Mouse (Mus musculus) limb, embryonic 13.5 days (tissue): ENCODE data around the gene Fitm1. TPM values are rescaled to one million over a fixed set of nuclear protein-coding genes. Genes with fewer than 3 reads are reported as not detected.

Experiments used
- ATAC-seq: fragments of 200-750 bp; cut with Nextera tagmentation; 2 replicates; pipeline ENCODE4 v1.8.0; 2017; ENCODE audit warnings: low read depth, moderate number of reproducible peaks, moderate TSS enrichment; ENCODE audit not compliant: low FRiP score
- H3K27ac ChIP-seq: fragments of 300-500 bp; sonication (generic); 2 replicates; pipeline ENCODE4 v1.5.1; 2015; ENCODE audit warnings: inconsistent platforms, mild to moderate bottlenecking, moderate library complexity
- H3K27me3 ChIP-seq: fragments of 300-500 bp; sonication (generic); 2 replicates; pipeline ENCODE4 v1.6.1; 2015; ENCODE audit warnings: mild to moderate bottlenecking, inconsistent platforms
- H3K36me3 ChIP-seq: fragments of 300-500 bp; sonication (generic); 2 replicates; pipeline ENCODE4 v1.6.1; 2015; ENCODE audit warnings: inconsistent platforms, mild to moderate bottlenecking, moderate library complexity
- H3K4me1 ChIP-seq: fragments of 300-500 bp; sonication (generic); 2 replicates; pipeline ENCODE4 v1.6.1; 2015; ENCODE audit warnings: inconsistent platforms
- H3K4me2 ChIP-seq: fragments of 300-500 bp; sonication (generic); replicated peaks from 2 replicates; pipeline ENCODE4 v1.6.1; 2015; ENCODE audit warnings: inconsistent platforms, mild to moderate bottlenecking, moderate library complexity
- H3K4me3 ChIP-seq: fragments of 300-500 bp; sonication (generic); 2 replicates; pipeline ENCODE4 v1.5.1; 2015; ENCODE audit warnings: moderate library complexity, mild to moderate bottlenecking, inconsistent platforms
- H3K9ac ChIP-seq: fragments of 300-500 bp; sonication (generic); 2 replicates; pipeline ENCODE4 v1.6.1; 2015; ENCODE audit warnings: mild to moderate bottlenecking, inconsistent platforms
- H3K9me3 ChIP-seq: fragments of 300-500 bp; sonication (generic); 2 replicates; pipeline ENCODE4 v1.6.1; 2016; ENCODE audit warnings: inconsistent platforms
- WGBS: fragments of 180-500 bp; shearing (Covaris S2); methylation state at CpG from one replicate; pipeline ENCODE4 v1.1.7; 2015; 5-methylcytosine and 5-hydroxymethylcytosine counted together
- polyA plus RNA-seq: library from polyadenylated mRNA; unstranded; fragments of >200 nt; fragmentation: Nextera tagmentation; extraction: Ambion mirVana; gene quantifications from 2 replicates; pipeline ENCODE4 v1.2.1, GENCODE M21; 2015

The Fitm1 gene
- polyA plus RNA-seq, 1 experiment from 2014 or later: 22.5 TPM

DNA sequence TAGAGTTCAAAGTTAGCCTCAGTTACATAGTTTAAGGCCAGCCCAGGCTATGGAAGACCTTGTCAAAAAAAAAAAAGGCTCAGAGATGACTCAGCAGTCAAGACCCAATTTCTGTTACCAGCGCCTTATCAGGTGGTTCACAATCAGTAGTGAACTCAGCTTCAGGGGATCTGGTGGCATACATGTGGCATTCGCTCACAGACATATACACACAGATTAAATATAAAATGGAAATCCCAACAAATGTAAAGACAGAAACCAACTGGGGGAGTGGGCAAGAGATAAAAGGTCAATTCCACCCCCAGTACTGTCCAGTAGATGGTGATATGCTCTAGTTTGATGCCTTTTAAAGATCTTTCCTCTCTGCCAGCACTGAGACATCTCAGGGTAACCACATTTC, 10.7 kb downstream of the Fitm1 start:
- Histone ChIP-seq H3K27me3 (peaks cover 13% of the 10 kb centered on the region), H3K9me3 (no peaks in the 10 kb centered on the region), H3K9ac (no peak overlapping the region), H3K4me2 (no peak overlapping the region), H3K4me3 (no peak overlapping the region), H3K36me3 (peaks cover 34% of the 10 kb centered on the region), H3K4me1 (peaks cover 24% of the 10 kb centered on the region), H3K27ac (no peak overlapping the region)
- WGBS: 91% methylated on average over 2 of the region's 2 CpGs
- no peak for ATAC-seq

- no peak for ATAC-seq
- no peak overlapping the region for H3K9ac ChIP-seq
- 90% methylated on average over 5 of the region's 5 CpGs for WGBS
Measured at GRCm38 (mm10) chr14:55589271-55589670, 13.9 kb downstream of the Fitm1 start.

GRCm38 (mm10) chr14:55589771-55590448, 14.5 kb downstream of the Fitm1 start:
- H3K4me2 ChIP-seq: peak overlapping the region; percentile 99
- H3K4me1 ChIP-seq: peaks cover 36% of the 10 kb centered on the region
- H3K27ac ChIP-seq: no peak overlapping the region
- WGBS: 85% methylated on average over 11 of the region's 11 CpGs
- H3K36me3 ChIP-seq: peaks cover 35% of the 10 kb centered on the region
- H3K9ac ChIP-seq: peak overlapping the region; percentile 72
- peak overlapping the region; percentile 97 for H3K4me3 ChIP-seq
- no peak for ATAC-seq
- no peaks in the 10 kb centered on the region for H3K9me3 ChIP-seq
- H3K27me3 ChIP-seq: peaks cover 4% of the 10 kb centered on the region

More at GRCm38 (mm10) chr14:55589271-55589670, 13.9 kb downstream of the Fitm1 start:
- H3K36me3 ChIP-seq: peaks cover 29% of the 10 kb centered on the region
- no peak overlapping the region for H3K27ac ChIP-seq
- no peaks in the 10 kb centered on the region for H3K9me3 ChIP-seq
- H3K4me1 ChIP-seq: peaks cover 43% of the 10 kb centered on the region
- H3K27me3 ChIP-seq: peaks cover 10% of the 10 kb centered on the region
- H3K4me3 ChIP-seq: no peak overlapping the region
- no peak overlapping the region; the same call in 1 of the 2 replicates for H3K4me2 ChIP-seq

DNA sequence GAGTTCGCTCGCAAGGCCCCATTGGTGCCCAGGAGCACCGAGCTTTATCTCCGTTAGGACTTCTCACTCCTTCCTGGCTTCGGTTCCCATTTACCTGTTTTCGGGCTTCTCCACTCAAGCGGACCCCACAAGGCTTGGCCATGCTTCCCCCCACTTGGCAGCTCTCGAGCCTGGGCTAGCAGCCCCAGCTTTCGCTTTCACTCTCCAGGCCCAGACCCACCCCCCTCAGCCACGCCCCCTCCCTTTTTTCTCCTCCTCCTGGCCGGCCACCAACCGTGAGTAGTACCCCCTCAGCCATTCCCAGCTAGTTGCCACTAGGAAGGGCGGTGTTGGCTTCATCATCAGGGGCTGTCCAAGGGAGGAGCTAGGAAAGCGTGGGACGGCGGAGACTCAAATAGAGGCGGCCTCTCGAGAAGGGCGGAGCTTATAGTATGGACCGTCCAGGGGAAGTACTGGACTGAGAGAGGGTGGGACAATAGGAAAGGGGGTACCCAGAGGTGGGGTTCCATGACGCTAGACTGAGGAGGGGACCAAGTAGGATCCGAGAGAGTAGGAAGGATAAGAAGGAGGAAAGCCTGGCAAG, 15.4 kb downstream of the Fitm1 start, which contains the start of gene Psme2:
Gene Psme2, minus strand, starts transcription at position 366 of the 583 bp plus-strand sequence.
- peak within 1 kb of the TSS; percentile 97 for H3K4me3 ChIP-seq
- H3K36me3 ChIP-seq: peaks cover 44% of the 10 kb centered on the region
- peak; percentile 97 for ATAC-seq
- under 1% methylated on average over 22 of the region's 22 CpGs for WGBS
- peak within 1 kb of the TSS; percentile 97 for H3K27ac ChIP-seq
- peaks cover 29% of the 10 kb centered on the region for H3K4me1 ChIP-seq
- no peaks in the 10 kb centered on the region for H3K27me3 ChIP-seq
- H3K4me2 ChIP-seq: peak within 1 kb of the TSS; percentile 99
- H3K9me3 ChIP-seq: no peaks in the 10 kb centered on the region
- peak within 1 kb of the TSS; percentile 89 for H3K9ac ChIP-seq

DNA sequence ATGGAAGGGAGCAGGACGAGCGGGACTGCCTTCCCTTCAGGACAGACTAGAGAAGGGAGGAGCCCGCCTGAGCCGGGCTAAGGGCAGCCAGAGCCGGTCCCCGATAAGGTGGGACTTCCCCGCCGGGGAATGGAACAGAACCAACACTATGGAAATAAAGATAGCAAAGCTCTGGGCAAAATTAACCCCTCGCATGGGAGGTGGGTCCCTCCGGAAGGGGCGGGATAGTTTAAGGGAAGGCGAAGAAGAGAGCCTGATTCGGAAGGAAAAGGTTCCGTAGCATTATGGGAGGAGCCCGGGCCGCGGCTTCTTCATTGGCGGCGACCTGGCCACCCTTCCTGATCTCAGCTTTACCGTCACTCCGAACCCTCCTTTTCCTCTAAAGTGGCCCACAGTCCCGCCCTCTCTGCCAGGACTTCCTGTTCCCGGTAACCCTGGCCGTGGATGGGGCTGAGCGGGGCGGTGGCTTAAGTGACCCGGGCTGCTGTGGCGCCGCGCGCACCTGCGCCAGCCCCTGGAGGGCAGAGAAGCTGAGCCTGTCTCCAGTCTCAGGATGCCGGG, 16.0 kb downstream of the Fitm1 start, which contains the start of gene Rnf31:
Gene Rnf31, plus strand, starts transcription at position 378 of the 561 bp plus-strand sequence.
- ATAC-seq: peak; percentile 89
- under 1% methylated on average over 33 of the region's 33 CpGs for WGBS
- Histone ChIP-seq H3K9me3 (no peaks in the 10 kb centered on the region), H3K27me3 (no peaks in the 10 kb centered on the region), H3K4me2 (peak within 1 kb of the TSS; percentile 99), H3K4me3 (peak within 1 kb of the TSS; percentile 97), H3K9ac (peak within 1 kb of the TSS; percentile 89), H3K4me1 (peaks cover 29% of the 10 kb centered on the region), H3K27ac (peak within 1 kb of the TSS; percentile 97), H3K36me3 (peaks cover 50% of the 10 kb centered on the region)

DNA sequence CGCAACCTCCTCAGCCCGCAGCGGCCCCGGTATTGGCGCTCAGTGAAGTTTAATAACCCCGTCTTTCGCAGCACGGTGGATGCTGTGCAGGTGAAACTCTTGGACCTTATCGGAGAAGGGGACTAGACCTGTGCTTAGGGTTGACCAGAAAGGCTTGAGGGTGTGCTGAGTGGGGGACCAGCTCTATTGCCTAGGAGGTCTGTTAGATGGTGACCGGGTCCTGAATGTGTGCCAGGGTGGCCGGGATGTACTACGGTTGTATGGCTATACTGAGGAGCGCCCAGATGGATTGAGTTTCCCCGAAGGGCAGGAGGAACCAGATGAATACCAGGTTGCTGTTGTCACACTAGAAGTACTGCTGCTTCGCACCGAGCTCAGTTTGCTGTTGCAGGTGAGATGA, 16.8 kb downstream of the Fitm1 start:
- no peak for ATAC-seq
- H3K27ac ChIP-seq: peak overlapping the region; percentile 48; the same call in 1 of the 2 replicates

GRCm38 (mm10) chr14:55596036-55596690, 20.7 kb downstream of the Fitm1 start:
- no peak for ATAC-seq
- peaks cover 68% of the 10 kb centered on the region for H3K36me3 ChIP-seq
- H3K27ac ChIP-seq: no peak overlapping the region

More for the DNA sequence above, 16.8 kb downstream of the Fitm1 start:
- H3K27me3 ChIP-seq: no peaks in the 10 kb centered on the region
- peak overlapping the region; percentile 89 for H3K9ac ChIP-seq
- H3K4me2 ChIP-seq: peak overlapping the region; percentile 99
- peaks cover 29% of the 10 kb centered on the region for H3K4me1 ChIP-seq
- peaks cover 55% of the 10 kb centered on the region for H3K36me3 ChIP-seq
- no peaks in the 10 kb centered on the region for H3K9me3 ChIP-seq
- 3% methylated on average over 16 of the region's 16 CpGs for WGBS
- peak overlapping the region; percentile 97 for H3K4me3 ChIP-seq

GRCm38 (mm10) chr14:55598521-55599390, 23.3 kb downstream of the Fitm1 start:
- Histone ChIP-seq H3K27ac (no peak overlapping the region), H3K27me3 (no peaks in the 10 kb centered on the region), H3K4me1 (peaks cover 8% of the 10 kb centered on the region), H3K4me3 (no peak overlapping the region), H3K9ac (no peak overlapping the region), H3K36me3 (peaks cover 90% of the 10 kb centered on the region), H3K4me2 (no peak overlapping the region), H3K9me3 (no peaks in the 10 kb centered on the region)
- no peak for ATAC-seq
- WGBS: 93% methylated on average over 21 of the region's 21 CpGs

More at GRCm38 (mm10) chr14:55596036-55596690, 20.7 kb downstream of the Fitm1 start:
- Histone ChIP-seq H3K9me3 (no peaks in the 10 kb centered on the region), H3K4me3 (no peak overlapping the region), H3K9ac (no peak overlapping the region), H3K4me2 (no peak overlapping the region), H3K27me3 (no peaks in the 10 kb centered on the region), H3K4me1 (peaks cover 19% of the 10 kb centered on the region)
- WGBS: 83% methylated on average over 13 of the region's 13 CpGs

GRCm38 (mm10) chr14:55603271-55603632, 27.8 kb downstream of the Fitm1 start, which contains the start of gene Irf9:
Gene Irf9, plus strand, starts transcription at chr14:55603571.
- 81% methylated on average over 7 of the region's 7 CpGs for WGBS
- Histone ChIP-seq H3K9me3 (no peaks in the 10 kb centered on the region), H3K36me3 (peaks cover 80% of the 10 kb centered on the region), H3K27me3 (no peaks in the 10 kb centered on the region), H3K27ac (peak within 1 kb of the TSS; percentile 72), H3K9ac (peak within 1 kb of the TSS; percentile 65), H3K4me2 (peak within 1 kb of the TSS; percentile 64), H3K4me1 (peaks cover 17% of the 10 kb centered on the region), H3K4me3 (peak within 1 kb of the TSS; percentile 41)
- ATAC-seq: no peak

DNA sequence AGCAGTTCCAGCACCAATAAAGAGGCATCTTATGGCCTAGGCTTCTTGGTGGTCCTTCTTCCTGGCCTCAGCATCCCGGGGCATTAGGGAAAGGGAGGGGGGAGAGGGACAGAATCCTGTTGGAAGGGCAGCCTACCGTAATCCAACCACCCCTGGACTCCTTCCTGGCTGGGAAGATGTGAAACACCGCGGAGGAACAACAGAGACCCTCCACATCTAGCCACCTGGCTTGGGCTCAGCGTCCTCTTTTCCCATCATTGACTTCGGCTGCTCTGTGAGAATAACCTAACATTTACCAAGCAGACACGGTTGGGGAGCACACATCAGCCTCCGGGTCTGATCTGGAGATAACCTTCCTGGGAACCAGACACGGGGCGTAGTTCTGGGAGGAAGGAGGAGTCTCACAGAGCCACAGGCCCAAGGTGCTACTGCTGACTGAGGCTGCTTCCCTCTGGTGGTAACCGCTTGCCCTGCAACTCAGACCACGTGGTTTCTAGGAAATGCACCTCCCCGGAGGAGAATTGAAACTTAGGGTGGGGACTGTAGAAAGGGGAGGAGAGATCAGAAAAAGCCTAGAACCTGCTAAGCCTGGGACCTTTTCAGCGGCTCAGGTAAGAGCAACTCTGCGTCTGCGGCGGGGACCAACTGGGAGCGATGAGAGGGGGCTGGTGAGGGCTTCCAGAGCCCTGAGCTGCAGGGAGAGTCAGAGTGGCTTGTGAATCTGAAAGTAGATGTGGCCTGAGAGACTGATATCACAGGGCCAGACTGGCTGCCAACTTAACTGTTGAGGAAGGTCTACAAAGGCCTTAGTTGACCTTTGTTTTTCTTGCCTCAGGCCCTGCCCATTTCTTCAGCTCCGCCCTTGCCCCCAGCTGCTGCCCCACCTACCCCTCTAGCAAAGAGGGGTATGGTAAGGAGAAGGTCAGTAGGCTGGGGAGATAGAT, 28.5 kb downstream of the Fitm1 start:
- Histone ChIP-seq H3K9ac (peak overlapping the region; percentile 65), H3K4me1 (peaks cover 17% of the 10 kb centered on the region), H3K9me3 (no peaks in the 10 kb centered on the region), H3K27ac (peak overlapping the region; percentile 72), H3K27me3 (no peaks in the 10 kb centered on the region), H3K36me3 (peaks cover 80% of the 10 kb centered on the region), H3K4me3 (peak overlapping the region; percentile 41), H3K4me2 (peak overlapping the region; percentile 64)
- ATAC-seq: peak; percentile 92
- WGBS: 16% methylated on average over 19 of the region's 19 CpGs
